Mouse (Mus musculus) frontal cortex, adult 2 months (tissue): ENCODE data around the gene Bloc1s2. TPM values are rescaled to one million over a fixed set of nuclear protein-coding genes. Genes with fewer than 3 reads are reported as not detected.
"Not testable (repeated sequence)": the region's sequence is repeated elsewhere in the genome, so short reads cannot be mapped to it uniquely, and the experiment has no call there.

Experiments
- DNase-seq, 2 experiments: peaks; one replicate each; pipeline ENCODE4 v3.0.0; 2022; ENCODE audit warnings: low spot score in 1 of 2; ENCODE audit errors: extremely low spot score in 1 of 2
- polyA plus RNA-seq: library from polyadenylated mRNA; depleted of rRNA; stranded (reverse); fragments of >200 nt; gene quantifications from 2 replicates; pipeline ENCODE4 v1.2.3, GENCODE M21; 2012; rRNA removed

The Bloc1s2 gene
- polyA plus RNA-seq, 1 experiment = 82.6 TPM

- DNase-seq = no peak
Measured at GRCm38 (mm10) chr19:44128560-44128959, 17.7 kb downstream of the Bloc1s2 start.

DNA sequence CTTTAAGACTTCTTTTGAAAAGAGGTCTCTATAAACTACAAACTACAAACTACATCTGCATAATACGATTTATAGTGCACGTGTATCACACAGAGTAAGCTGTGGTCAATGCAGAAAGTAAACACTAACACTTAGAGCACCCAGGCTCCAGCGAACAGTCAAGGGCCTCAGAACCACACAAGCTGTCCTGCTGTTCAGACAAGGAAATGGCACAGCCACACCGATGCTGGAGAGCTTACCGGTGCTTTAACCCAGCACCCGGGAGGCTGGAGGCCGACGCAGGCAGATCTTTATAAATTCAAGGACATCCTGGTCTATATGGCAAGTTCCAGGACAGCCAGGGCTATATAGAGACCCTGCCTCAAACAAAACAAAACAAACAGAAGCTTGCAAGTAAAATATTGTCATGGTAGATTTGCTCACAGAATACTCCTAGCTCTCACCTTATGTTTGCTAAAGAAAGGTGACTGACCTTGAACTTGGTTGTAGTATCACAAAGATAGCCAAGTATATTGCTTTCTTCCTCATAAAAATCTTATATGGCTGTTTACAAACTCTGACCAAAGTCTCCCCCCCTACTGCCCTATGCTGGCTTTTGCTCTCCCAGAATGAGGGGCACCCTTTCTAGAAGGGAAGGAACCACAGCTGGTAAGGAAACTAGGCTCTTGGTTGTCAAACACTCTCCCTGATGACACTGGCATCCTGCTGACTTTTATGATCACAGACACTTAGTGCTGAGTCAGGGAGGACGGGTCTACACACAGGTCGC, 18.3 kb downstream of the Bloc1s2 start:
- DNase-seq = no peak

DNA sequence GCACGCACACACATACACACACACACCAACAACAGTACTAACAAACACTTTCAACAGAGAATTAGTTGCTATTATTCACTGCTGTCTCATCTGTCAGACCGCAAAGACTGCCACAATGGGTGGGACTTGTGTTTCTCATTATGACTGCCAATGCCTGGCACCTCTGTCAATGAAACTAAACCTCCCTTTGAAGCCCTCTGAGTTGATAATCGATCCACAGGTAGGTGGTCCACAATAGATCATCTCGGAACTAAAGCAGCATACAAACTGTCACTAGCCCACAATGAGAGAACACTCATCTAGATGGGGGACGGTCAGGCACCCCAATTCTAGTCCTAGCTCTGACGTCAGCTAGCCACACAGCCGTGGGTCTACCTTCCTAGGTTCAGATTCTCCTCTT, 25.1 kb downstream of the Bloc1s2 start:
- no peak for DNase-seq

DNA sequence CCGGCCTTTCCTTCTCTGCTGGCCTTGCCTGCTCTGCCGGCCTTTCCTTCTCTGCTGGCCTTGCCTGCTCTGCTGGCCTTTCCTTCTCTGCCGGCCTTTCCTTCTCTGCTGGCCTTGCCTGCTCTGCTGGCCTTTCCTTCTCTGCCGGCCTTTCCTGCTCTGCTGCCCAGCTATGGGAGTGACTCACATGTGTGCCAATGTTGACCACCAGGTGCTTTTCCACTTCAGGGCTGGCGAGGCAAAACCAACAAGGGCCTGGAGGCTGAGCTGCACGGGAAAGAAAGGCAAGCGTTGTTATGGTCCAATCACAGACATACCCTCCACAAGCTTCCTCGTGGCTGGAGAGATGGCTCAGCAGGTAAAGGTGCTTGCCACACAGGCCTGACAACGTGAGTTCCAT, 25.6 kb downstream of the Bloc1s2 start:
- not testable (repeated sequence) for DNase-seq

DNA sequence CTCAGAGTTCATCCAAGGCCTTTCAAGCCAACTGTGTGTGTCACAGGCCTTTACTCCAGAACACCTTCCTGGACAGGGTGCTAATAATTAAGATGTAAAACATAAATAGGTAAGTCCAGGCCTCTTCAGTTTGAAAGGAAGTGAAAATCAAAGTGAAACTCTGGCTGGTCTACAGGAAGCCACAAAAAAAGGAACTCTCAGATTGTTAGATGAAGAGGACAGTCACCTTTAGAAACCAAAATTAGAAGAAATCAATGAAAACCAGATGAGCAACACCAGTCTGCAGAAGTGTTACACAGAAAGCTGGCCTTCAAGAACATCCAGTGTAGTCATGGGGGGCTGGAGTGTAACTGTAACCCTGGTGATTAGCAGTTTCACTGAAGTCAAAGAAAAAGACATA, 28.5 kb downstream of the Bloc1s2 start:
- no peak for DNase-seq

DNA sequence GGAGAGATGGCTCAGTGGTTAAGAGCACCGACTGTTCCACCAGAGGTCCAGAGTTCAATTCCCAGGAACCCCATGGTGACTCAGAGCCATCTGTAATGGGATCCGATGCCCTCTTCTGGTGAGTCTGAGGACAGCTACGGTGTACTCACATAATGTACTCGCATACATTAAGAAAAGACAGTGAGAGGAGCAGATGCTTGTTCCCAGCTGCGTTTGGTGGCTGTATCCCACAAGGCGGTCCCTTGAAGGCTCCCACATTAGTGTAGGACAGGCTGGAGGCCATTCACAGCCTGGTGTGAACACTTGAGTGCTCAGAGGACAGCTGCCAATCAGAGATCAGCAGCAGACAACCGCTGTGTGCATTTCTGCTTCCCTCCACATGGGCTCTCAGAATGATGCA, 34.5 kb downstream of the Bloc1s2 start:
- DNase-seq = no peak

DNA sequence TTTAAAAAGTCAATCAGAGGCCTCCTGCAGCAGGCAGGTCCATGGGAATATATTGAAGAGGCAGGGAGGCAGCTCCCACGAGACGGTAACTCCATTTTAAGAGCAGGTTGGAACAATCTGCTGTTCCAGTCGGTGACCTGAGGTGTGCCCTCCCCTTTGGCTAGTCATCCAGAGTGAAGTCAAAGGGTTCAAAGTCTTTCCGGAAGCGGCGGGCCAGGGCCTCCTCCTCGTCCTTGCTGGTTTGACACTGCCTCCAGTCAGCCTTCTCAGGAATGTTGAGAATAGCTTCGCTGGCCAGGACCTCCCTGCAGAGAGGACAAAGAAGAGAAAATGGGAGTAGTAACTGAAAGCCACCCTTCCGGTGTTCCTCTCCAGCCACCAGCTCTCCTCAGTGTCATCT, 35.9 kb downstream of the Bloc1s2 start:
- no peak for DNase-seq

- no peak for DNase-seq
Measured at GRCm38 (mm10) chr19:44108996-44109395, 37.2 kb downstream of the Bloc1s2 start.

GRCm38 (mm10) chr19:44107661-44108521, 38.4 kb downstream of the Bloc1s2 start:
- DNase-seq = peak in 1 of 2 experiments; percentile 26

GRCm38 (mm10) chr19:44106831-44107660, 39.2 kb downstream of the Bloc1s2 start, which contains the start of gene Chuk:
Chuk (minus strand) TSS chr19:44107480.
- DNase-seq = peak; percentile 89 to 96

DNA sequence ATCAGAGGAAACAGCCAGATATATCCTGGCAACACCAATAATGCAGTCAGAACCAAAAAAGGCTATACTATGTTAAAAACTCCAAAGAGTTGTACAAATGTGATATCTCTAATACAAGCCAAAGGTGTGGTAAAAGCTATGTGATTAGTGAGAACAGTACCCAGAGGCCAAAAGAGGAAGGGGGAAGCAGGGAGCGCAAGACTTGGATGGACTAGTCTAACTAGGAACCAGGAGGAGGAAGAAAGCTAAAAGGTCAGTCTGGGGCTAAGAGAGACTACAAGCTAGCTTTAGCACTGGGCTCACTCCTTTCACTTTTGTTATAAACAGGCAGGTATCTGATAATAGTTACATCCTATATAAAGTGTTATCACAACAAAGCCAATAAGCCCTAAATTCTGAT, 41.9 kb downstream of the Bloc1s2 start:
- no peak for DNase-seq

- no peak for DNase-seq
Measured at GRCm38 (mm10) chr19:44103001-44103400, 43.2 kb downstream of the Bloc1s2 start.

DNA sequence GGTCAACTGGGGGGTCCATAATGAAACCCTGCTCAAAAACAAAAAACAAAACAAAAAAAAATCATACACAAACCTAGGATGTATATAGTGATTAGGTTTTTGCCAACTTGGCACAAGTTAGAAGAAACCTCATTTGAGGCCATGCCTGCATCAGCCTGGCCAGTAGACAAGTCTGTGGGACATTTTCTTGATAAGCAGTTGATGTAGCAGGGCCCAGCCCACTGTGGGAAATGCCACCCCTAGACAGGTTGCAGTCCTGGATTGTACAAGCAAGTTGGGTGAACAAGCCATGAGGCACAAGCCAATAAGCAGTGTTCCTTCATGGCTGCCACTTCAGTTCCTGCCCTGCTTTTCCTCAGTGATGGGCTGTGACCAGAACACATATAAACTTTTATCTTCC, 45.4 kb downstream of the Bloc1s2 start:
- no peak for DNase-seq

Other genes starting within 250 kb of the Bloc1s2 start
- gene Dnmbp, start 206.3 kb downstream of the Bloc1s2 start, polyA plus RNA-seq = 10.8 and 11.4 TPM in 2 replicates
- gene Cpn1, start 159.9 kb downstream of the Bloc1s2 start, polyA plus RNA-seq = 0.13 and 0.14 TPM in 2 replicates
- gene Cyp2c23, start 117.2 kb downstream of the Bloc1s2 start, polyA plus RNA-seq = 0.10 and 0.11 TPM in 2 replicates
- gene Erlin1, start 76.7 kb downstream of the Bloc1s2 start, polyA plus RNA-seq = 17.3 and 19.2 TPM in 2 replicates
- gene Chuk, start 39.0 kb downstream of the Bloc1s2 start, polyA plus RNA-seq = 102 and 117 TPM in 2 replicates
- gene Cwf19l1, start 10.6 kb downstream of the Bloc1s2 start, polyA plus RNA-seq = 22.5 and 24.6 TPM in 2 replicates
- gene Pkd2l1, start 46.0 kb upstream of the Bloc1s2 start, polyA plus RNA-seq = 0.80 and 0.97 TPM in 2 replicates
- gene Scd3, start 56.8 kb upstream of the Bloc1s2 start, polyA plus RNA-seq = 3.1 and 3.2 TPM in 2 replicates
- gene Scd2, start 147.2 kb upstream of the Bloc1s2 start, polyA plus RNA-seq = 626 and 656 TPM in 2 replicates
- gene Scd4, start 186.6 kb upstream of the Bloc1s2 start, polyA plus RNA-seq = 0.27 and 0.30 TPM in 2 replicates